Mouse (Mus musculus) MEL (cell line): ENCODE measurements around the gene Trim26.

Experiments
- CTCF ChIP-seq, 3 experiments: IDR thresholded peaks in 2 of 3; conservative IDR thresholded peaks in 1 of 3; 2 replicates each; pipeline ENCODE4 v1.5.1; 2011 to 2012; ENCODE audit warnings: low read length in 3 of 3, low read depth in 2 of 3, mild to moderate bottlenecking in 2 of 3, improper control_type of control experiment in 1 of 3, inconsistent platforms in 1 of 3, mixed read lengths in 1 of 3, moderate library complexity in 1 of 3; ENCODE audit not compliant: control insufficient read depth in 1 of 3, insufficient read depth in 1 of 3, poor library complexity in 1 of 3, severe bottlenecking in 1 of 3
- ELF1 ChIP-seq: IDR thresholded peaks from 2 replicates; pipeline ENCODE4 v1.6.1; 2014; ENCODE audit warnings: low read depth, mild to moderate bottlenecking, inconsistent platforms, low read length, improper control_type of control experiment, moderate library complexity
- POLR2A ChIP-seq, 2 experiments: IDR thresholded peaks; 2 replicates each; pipeline ENCODE4 v1.6.1; 2011 to 2012; ENCODE audit warnings: low read length in 2 of 2, mild to moderate bottlenecking in 2 of 2, control low read depth in 1 of 2, improper control_type of control experiment in 1 of 2, low read depth in 1 of 2, moderate library complexity in 1 of 2; ENCODE audit not compliant: control insufficient read depth in 1 of 2, insufficient read depth in 1 of 2, poor library complexity in 1 of 2
- POLR2AphosphoS2 ChIP-seq: IDR thresholded peaks from 2 replicates; pipeline ENCODE4 v1.6.1; 2011; ENCODE audit warnings: low read length, improper control_type of control experiment
- RCOR1 ChIP-seq: IDR thresholded peaks from 2 replicates; pipeline ENCODE4 v1.6.1; 2012; ENCODE audit warnings: low read depth, mild to moderate bottlenecking, inconsistent platforms, low read length, improper control_type of control experiment
- SIN3A ChIP-seq: IDR thresholded peaks from 2 replicates; pipeline ENCODE4 v1.6.1; 2012; ENCODE audit warnings: low read length, improper control_type of control experiment, inconsistent platforms
- ZKSCAN1 ChIP-seq: IDR thresholded peaks from 2 replicates; pipeline ENCODE4 v1.6.1; 2012; ENCODE audit warnings: low read depth, mild to moderate bottlenecking, inconsistent platforms, low read length, improper control_type of control experiment, moderate library complexity

- TF ChIP-seq SIN3A: peak; percentile 32; the same call in 1 of the 2 replicates
- no peak for TF ChIP-seq ZKSCAN1
- no peak for TF ChIP-seq CTCF (IDR thresholded peaks at IDR 0.05 in 2 of 3, conservative IDR thresholded peaks at IDR 0.05 in 1 of 3; ENCODE audit: control insufficient read depth in 1 of 3, insufficient read depth in 1 of 3, low read depth in 2 of 3, low read length in 3 of 3, poor library complexity in 1 of 3, severe bottlenecking in 1 of 3)
- no peak for TF ChIP-seq ELF1
- no peak for TF ChIP-seq POLR2A (IDR thresholded peaks at IDR 0.05; ENCODE audit: control insufficient read depth in 1 of 2, insufficient read depth in 1 of 2, low read depth in 1 of 2, low read length in 2 of 2, poor library complexity in 1 of 2)
- TF ChIP-seq RCOR1: peak; percentile 92
- no peak for TF ChIP-seq POLR2AphosphoS2
These were observed 56.5 kb downstream of the Trim26 start for GRCm38 (mm10) chr17:36893387-36893786.
